Mouse (Mus musculus): ENCODE measurements around the gene Nek3. TPM values are rescaled to one million over a fixed set of nuclear protein-coding genes. Genes with fewer than 3 reads are reported as not detected.

Gene Nek3
- polyA plus RNA-seq, 1 experiment from 2014 or later: 5.5 TPM

Other genes with a start within 250 kb of the Nek3 start
- not detected in 2 replicates for gene Defb15, start 233.7 kb downstream of the Nek3 start, polyA plus RNA-seq (2015; fragmentation: Nextera tagmentation; extraction: Ambion mirVana)
- gene Defb35, start 228.1 kb downstream of the Nek3 start, polyA plus RNA-seq (2015; fragmentation: Nextera tagmentation; extraction: Ambion mirVana): not detected in 2 replicates
- not detected in 2 replicates for gene Defb13, start 219.7 kb downstream of the Nek3 start, polyA plus RNA-seq (2015; fragmentation: Nextera tagmentation; extraction: Ambion mirVana)
- gene Fam90a1a, start 207.7 kb downstream of the Nek3 start, polyA plus RNA-seq (2015; fragmentation: Nextera tagmentation; extraction: Ambion mirVana): not detected in 2 replicates
- not detected in 2 replicates for gene Ccdc70, start 196.7 kb downstream of the Nek3 start, polyA plus RNA-seq (2015; fragmentation: Nextera tagmentation; extraction: Ambion mirVana)
- gene Atp7b, start 106.1 kb downstream of the Nek3 start, polyA plus RNA-seq (2015; fragmentation: Nextera tagmentation; extraction: Ambion mirVana): 0.68 and 0.96 TPM in 2 replicates
- gene Alg11, start 105.7 kb downstream of the Nek3 start, polyA plus RNA-seq (2015; fragmentation: Nextera tagmentation; extraction: Ambion mirVana): 33.2 and 36.2 TPM in 2 replicates
- 0.28 and 0.38 TPM in 2 replicates for gene Nek5, start 41.4 kb downstream of the Nek3 start, polyA plus RNA-seq (2015; fragmentation: Nextera tagmentation; extraction: Ambion mirVana)
- 39.9 and 41.7 TPM in 2 replicates for gene Ckap2, start 19.4 kb upstream of the Nek3 start, polyA plus RNA-seq (2015; fragmentation: Nextera tagmentation; extraction: Ambion mirVana)
- gene Vps36, start 26.4 kb upstream of the Nek3 start, polyA plus RNA-seq (2015; fragmentation: Nextera tagmentation; extraction: Ambion mirVana): 38.3 and 40.6 TPM in 2 replicates
- gene Thsd1, start 60.9 kb upstream of the Nek3 start, polyA plus RNA-seq (2015; fragmentation: Nextera tagmentation; extraction: Ambion mirVana): 14.5 and 16.3 TPM in 2 replicates
- not detected in 2 replicates for gene Tpte, start 117.0 kb upstream of the Nek3 start, polyA plus RNA-seq (2015; fragmentation: Nextera tagmentation; extraction: Ambion mirVana)
- gene Slc25a15, start 232.2 kb upstream of the Nek3 start, polyA plus RNA-seq (2015; fragmentation: Nextera tagmentation; extraction: Ambion mirVana): 24.1 and 25.1 TPM in 2 replicates
- 41.4 and 47.3 TPM in 2 replicates for gene Mrps31, start 244.9 kb upstream of the Nek3 start, polyA plus RNA-seq (2015; fragmentation: Nextera tagmentation; extraction: Ambion mirVana)

Data from kidney, embryonic 15.5 days (tissue).